Mouse (Mus musculus): ENCODE data around the gene Fgd1.

DNA sequence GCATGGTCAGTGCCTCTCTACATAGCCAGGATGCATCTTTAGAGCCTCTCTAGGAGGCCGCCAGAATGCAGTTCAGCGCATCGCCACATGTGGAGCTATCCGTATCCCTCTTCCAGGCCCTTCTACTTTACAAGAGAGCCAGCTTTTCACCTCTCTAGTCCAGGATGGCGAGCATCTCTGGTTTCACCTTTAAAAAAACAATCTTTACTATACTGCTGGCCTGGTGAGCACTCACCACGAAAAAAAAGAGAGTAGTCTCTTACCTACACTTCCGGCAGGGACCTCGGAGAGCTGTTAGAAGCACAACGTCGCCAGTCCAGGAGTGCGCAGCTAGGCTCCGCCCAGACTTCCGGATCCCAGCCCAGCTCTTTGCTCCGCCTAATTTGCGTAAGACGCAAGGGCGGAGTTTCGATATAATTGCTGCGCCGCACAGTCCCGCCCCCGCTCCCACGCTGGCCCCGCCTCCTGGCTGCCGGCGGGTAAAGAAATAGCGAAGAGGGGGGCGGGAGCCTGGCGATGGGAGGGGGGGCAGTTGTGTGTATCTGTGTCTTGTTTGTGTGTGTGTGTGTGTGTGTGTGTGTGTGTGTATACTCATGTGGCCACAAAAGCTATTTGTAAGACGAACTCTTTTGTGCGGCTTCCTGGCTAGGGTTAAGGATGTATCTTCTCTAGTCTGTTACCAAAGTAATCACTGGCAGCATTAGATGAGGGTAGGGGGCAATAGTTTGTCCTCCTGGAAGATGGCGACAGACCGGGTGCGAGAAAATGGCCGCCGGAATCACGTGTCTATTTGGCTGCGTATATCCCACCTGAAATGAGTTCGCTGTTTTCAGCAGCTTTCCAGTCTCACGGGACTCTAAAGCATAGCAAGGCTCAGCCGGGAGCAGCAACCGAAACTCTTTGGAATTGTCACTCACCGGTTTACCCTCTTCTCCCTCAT is 28.7 kb upstream of the Fgd1 start, which contains the start of gene Gnl3l:
- TF ChIP-seq CTCF (conservative IDR thresholded peaks at IDR 0.05; ENCODE audit: low read length) (peak; percentile 64), NANOG (IDR thresholded peaks at IDR 0.05; ENCODE audit: borderline replicate concordance, low read length) (no peak)
